Mouse (Mus musculus) spleen, postnatal 36 days (tissue): ENCODE results near the gene Rsph14.

Source experiments
- DNase-seq, 2 experiments: peaks; one replicate each; pipeline ENCODE4 v3.0.0; 2022; ENCODE audit warnings: low spot score in 2 of 2, mixed read lengths in 1 of 2

Gene Rsph14

GRCm38 (mm10) chr10:74990584-74991322 lies 41.6 kb downstream of the Rsph14 start:
- no peak for DNase-seq

- no peak for DNase-seq
These were observed 42.6 kb downstream of the Rsph14 start for GRCm38 (mm10) chr10:74989814-74990213.

- DNase-seq, result no peak
These were observed 44.5 kb downstream of the Rsph14 start for GRCm38 (mm10) chr10:74987698-74988470.

GRCm38 (mm10) chr10:74983176-74983575 lies 49.2 kb downstream of the Rsph14 start:
- no peak for DNase-seq

DNA sequence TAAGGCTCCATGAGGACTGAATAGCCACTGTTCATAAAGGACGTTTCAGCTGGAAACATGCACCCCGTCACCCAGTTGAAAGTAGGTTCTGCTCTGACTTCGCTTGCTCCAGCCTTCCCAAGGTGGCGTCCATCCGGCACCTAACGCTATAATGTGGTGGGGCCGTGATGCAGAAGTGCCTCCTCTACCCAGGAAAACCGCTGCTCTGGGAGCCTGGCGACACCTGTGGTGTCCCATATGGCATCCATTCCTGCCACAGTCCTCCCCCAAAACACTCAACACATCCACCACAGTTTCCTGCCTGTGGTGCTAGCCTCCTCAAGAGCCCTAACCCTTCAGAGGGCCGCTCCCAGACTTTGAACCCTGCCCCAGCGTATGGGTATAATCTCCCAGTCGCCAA lies 51.2 kb downstream of the Rsph14 start:
- DNase-seq, result no peak

DNA sequence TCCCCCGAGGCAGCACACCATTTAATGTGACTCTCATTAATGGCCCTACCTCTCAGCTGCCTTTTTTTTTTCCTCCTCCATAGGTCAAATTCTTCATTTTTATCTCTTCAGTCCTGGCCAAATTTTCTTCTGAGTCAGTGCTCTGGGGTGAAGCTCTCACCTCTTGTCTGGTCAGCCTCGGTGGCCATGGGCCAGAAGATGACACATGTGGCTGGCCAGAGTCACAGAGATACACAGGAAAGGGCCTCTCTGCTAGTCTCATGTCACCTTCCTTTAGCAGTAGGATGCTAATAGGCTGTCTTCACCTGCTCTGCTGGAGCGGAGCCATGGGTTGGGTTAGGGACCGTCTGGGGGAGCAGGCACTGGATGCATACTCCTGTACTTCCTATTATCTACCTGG lies 54.3 kb downstream of the Rsph14 start:
- no peak for DNase-seq

- no peak for DNase-seq
These were observed 56.0 kb downstream of the Rsph14 start for GRCm38 (mm10) chr10:74976429-74976828.

GRCm38 (mm10) chr10:74975626-74976025 lies 56.8 kb downstream of the Rsph14 start:
- no peak for DNase-seq

DNA sequence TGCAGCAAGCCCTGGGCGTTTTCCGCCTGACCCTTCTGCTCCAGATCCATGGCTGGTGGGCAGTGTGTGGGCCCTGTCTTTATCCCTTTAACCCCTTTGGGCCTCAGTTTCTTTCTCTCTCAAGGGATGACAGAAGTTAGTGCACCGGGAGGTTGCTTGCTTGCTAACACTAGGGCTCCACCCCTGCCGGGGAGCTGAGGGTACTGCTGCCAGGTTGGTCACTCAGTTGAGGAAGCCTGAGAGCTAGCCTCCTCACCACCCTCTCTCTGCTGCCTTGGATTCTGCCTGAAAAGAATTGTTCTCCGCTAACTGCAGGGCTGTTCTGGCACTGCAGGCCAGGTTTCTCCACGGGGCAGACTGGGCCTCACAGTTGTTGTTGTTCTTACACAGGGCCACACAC lies 59.4 kb downstream of the Rsph14 start:
- DNase-seq, result no peak

GRCm38 (mm10) chr10:74969266-74969665 lies 63.1 kb downstream of the Rsph14 start:
- no peak for DNase-seq

DNA sequence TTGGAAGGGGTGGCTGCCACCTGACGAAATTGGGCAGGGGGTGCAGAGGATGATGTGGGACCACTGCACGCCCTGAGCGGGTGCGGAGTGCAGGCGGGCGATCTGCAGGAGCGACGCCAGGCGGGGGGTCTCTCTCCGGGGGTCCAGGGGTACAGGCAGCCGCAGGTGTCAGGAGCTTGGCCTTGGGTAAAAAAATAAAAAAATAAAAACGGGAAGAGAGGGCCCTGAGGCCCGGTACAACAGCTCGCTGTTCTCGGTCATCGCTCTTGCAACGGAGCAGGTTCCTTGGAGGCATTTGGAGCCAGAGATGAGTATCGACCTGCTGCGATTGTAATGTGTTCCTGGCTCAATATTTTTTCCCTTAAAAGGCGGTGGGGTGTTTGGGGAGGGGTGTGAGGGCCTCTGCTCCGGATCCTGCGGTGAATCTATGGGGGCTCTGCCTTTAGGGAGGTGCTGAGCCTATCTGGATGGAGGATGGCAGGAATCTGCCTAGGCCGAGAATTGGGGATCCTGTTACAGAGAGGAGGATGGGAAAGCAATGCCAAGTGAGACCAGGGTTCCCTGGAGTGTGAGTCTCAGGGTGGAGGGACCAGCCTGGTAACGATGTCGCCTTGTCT lies 64.6 kb downstream of the Rsph14 start:
- DNase-seq, result no peak

DNA sequence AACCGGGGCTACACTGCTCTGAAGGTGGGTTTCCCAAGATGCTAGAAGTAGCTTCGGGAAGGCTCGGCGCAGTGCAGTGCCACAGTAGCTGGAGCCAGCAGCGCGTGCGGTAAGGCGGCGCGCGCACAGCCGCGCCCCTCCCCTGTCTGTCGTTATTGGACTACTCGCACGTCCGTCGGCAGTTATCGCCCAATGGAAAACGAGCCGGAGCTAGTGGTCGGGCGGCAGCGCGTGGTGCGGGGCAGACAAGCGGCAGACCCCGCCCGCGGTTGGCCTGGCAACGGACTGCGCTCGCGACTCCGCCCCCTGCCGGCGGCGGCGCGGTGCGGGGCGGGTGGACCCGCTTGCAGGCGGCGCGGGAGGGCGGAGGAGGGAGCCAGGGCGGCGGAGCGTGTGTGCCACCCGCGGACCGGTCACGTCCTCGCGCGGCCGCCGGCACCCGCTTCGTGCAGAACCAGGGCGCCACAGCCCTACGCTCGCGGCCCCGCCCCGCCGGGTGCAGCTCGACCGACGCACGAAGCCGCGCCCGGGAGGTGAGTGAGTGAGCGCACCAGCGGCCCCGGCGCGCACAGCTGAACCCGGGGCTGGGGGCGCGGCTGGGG lies 65.4 kb downstream of the Rsph14 start, which contains the start of gene Gnaz:
Gene Gnaz, plus strand, starts transcription at position 328 of the 602 bp plus-strand sequence.
- peak; percentile 85 to 86 for DNase-seq

DNA sequence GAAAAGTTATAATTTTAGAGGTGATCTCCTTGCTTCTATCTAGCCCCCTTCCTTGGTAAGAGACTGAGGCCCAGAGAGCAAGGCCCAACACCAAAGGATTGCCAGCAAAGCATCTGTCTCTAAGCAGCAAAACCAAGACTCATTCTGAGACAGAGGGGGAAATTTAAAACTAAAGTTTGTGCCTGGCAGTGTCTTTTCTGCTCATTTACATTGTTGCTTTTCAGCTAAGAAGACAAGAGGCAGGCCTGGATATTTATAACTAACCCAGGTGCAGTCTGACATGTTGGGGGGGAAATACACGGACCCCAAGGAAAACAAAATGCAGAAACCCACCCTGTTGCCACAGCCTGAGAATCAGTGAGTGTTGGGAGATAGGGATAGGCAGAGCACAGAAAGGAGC lies 68.0 kb downstream of the Rsph14 start:
- no peak for DNase-seq

DNA sequence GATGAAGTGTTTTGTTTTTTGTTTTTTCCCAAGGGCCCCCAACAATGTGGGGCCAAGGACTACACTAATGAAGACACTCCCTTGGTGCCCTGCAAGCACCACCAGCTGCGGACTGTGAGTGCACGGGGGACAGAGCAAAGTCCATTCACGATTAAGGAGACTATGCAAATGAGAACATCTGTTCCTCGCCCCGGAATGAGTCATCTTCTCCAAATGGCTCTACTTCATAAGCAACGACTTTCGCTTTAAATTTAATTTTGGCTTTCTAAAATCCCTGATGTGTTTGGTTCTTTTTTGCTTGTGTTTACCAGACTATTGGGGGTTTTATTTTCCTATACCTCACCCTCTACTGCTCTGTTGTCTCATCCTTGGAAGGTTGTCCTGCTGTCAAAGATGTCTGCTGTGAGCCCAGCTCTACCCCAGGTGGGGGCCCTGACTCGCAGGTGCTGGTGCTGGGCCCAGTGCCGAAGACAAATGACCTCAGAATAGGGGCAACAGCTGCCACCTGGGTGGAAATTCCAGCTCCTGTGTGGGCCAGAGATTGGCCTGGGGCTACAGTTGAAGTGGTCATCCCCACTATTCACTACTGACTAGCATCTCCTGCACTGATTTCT lies 79.4 kb downstream of the Rsph14 start:
- no peak for DNase-seq

DNA sequence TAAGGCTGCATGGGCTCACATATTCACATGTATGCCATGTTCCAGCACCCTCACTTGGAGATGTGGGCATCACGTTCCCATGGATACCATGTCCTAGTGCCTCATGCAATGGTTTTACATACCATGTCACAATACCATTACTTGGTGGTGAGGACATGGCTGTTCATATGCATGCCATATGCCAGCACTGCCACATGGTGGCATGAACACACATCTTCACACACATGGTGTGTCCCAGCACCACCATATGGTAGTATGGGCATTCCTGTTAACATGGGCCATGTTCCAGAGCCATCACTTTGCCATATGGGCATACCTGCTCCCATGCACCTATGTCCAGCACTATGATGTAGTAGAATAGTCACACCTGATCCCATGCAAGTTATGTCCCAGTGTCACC lies 91.6 kb downstream of the Rsph14 start:
- DNase-seq, result no peak

GRCm38 (mm10) chr10:74939300-74939699 lies 93.1 kb downstream of the Rsph14 start:
- no peak for DNase-seq

DNA sequence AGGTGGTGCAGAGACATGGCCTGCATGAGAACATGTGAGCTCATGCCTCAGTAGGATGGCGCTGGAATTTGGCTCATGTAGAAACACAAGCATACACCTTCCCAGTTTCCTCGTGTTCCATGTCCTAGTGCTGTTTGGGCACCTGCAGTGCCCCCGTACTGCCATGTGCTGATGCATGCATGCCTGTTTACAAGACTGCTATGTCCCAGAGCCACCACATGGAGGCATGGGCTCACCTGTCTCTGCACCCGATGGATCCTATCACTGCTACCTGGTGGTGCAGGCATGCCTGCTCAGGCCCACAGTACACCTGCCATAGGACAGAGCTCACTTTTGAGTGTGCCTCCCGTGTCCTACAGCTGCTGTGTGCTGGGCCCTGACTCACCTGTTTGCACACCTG lies 94.0 kb downstream of the Rsph14 start:
- no peak for DNase-seq

- DNase-seq, result no peak
These were observed 95.2 kb downstream of the Rsph14 start for GRCm38 (mm10) chr10:74937003-74937790.

DNA sequence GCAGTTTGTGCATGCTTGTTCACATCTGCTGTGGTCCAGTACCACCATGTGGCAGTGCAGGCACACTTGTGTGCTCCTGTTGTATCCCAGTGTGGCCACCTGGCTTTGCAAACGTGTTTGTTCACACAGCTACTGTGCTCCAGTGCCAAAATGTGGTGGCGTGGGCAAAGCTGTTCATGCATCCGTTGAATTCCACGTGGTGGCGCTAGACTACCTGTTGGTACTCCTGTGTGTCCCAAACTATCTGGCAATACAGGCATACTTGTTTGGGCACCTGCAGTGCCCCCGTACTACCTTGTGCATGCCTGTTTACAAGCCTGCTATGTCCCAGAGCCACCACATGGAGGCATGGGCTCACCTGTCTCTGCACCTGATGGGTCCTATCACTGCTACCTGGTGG lies 97.4 kb downstream of the Rsph14 start:
- DNase-seq, result no peak

DNA sequence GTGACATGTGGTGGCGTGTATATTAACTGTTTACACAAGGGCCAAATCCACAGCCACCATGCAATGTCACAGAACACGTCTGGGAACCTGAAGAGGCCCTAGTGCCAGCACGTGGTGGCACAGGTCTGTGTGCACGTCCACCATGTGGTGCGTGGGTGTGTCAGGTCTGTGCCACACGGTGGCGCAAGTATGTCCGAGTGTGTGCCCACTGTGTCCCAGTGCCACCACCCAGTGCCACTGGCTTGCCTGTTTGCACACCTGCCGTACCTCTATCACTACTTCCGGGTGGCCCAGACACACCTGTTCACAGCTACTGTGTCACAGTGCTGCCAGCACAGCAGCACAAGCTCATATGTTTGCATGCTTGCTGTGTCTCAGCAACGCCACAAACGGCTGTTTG lies 97.9 kb downstream of the Rsph14 start:
- no peak for DNase-seq

GRCm38 (mm10) chr10:74933548-74934190 lies 98.7 kb downstream of the Rsph14 start:
- DNase-seq, result no peak
